Mouse (Mus musculus) kidney, adult 8-10 months (tissue): ENCODE measurements at regions not wholly inside any gene's neighbourhood (a gene's known extent, or its start where the extent isn't known, plus 50 kb on each side); places are given as distances from the start of the nearest gene placed in this dataset.

ENCODE experiments used
- DNase-seq, 2 experiments: peaks; one replicate each; pipeline ENCODE4 v3.0.0; 2022

GRCm38 (mm10) chr15:62139859-62140258, 1217.0 kb upstream of the A1bg start:
- no peak for DNase-seq

DNA sequence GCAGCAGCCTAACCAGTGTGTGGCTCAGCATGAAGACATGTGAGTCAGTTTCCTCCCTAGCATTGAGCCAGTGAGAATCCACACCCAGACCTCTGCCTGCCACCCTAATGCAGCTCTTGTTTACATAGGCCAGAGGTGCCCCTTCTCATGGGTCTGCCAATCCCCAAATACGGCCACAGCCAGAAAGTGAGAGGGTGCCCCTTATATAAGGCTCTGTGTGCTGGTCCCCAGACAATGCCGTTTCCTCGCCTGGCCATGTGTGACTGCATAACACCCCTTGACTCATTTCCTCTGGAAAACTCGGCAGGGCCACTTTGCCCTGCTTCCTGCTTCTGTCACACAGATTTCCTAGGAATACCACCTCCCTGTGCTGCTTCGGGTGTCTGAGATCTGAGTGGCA, 1216.4 kb upstream of the A1bg start:
- no peak for DNase-seq

- DNase-seq, result no peak
Measured at GRCm38 (mm10) chr15:62138701-62139100, 1215.9 kb upstream of the A1bg start.

GRCm38 (mm10) chr15:62136932-62137594, 1214.3 kb upstream of the A1bg start:
- DNase-seq, result peak in 1 of 2 experiments; percentile 23

GRCm38 (mm10) chr15:62134835-62135234, 1212.0 kb upstream of the A1bg start:
- DNase-seq, result no peak

DNA sequence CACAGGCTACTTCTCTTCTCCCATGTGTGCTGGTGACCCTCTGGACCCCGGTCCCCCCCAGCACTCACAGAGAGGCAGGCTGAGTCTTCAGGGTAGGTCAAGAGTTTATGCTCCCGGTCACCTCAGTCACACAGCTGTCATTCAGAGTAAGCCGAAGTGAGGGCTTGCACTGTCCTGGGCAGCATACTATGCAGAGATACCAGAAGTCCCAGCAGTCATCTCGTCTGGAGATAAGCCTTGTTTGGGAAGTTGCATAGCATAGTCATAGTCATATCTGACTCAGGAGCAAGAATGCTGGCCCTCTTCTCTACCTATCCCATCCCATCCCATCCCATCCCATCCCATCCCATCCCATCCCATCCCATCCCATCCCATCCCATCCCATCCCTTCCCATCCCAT, 1211.5 kb upstream of the A1bg start:
- no peak for DNase-seq

DNA sequence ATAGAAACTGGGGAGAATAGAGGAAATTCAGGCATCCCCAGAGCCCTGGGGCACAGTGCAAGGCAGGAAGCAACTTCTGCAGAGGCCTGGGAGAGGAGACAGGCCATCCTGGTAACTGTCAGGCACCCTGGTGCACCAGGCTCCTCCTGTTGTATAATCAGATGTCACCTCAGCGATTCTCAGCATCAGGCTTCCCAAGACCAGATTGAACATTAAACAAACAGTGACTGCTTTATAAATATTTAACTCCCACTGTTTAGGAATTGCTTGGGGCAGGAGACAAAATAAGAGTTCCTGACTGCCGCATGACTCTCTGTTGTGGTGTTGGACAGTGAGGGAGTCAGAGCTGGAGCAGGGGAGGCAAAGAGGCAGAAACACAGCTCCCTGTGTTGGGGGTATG, 1210.1 kb upstream of the A1bg start:
- peak; percentile 73 to 89 for DNase-seq

GRCm38 (mm10) chr15:62131686-62132085, 1208.9 kb upstream of the A1bg start:
- DNase-seq, result no peak

DNA sequence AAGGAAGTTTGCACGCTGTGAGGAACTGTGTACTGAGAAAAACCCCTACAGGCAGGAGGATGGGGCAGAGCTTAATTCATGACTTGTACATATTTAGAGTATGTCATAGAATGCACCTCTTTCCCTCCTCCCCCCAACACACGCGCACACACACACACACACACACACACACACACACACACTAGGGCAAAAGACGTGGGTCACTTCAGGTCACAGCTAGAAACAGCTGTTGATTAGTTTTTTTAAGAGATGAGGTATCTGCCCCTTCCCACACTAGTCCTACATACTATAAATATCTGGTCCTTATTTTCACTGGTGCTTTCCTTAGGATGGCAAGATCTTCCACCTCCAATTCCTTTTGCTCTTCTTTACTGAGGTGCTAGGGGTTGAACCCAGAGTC, 1207.7 kb upstream of the A1bg start:
- no peak for DNase-seq

DNA sequence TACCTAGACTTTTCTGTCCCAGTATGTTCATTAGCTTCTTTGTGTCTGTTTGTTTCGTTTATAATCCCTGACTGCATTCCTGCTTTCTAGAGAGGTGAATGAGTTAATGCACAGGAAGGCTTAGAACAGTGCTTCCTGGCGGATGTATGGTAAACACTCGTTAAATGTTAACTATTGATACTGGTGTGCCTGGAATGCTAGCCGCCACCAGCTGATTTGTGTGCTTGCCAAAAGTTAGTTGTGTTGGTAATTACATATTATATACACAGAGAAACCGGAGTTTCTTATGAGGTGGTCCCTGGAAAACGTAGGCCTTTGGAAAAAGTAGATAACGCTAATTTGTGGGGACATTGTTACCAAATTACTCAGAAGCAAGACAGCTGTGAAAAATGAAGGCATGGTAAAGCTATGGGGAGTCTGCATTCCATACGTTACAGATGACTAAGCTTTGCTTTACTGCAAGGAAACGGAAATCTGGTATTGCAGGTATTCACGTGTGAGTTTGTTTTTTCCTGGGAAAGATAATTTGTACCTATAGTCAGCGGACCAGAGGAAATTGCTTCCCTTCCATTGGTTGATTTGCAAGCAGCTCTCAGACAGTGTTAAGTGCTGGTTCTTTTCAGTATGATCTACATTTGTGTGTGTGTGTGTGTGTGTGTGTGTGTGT, 1205.9 kb upstream of the A1bg start:
- no peak for DNase-seq

DNA sequence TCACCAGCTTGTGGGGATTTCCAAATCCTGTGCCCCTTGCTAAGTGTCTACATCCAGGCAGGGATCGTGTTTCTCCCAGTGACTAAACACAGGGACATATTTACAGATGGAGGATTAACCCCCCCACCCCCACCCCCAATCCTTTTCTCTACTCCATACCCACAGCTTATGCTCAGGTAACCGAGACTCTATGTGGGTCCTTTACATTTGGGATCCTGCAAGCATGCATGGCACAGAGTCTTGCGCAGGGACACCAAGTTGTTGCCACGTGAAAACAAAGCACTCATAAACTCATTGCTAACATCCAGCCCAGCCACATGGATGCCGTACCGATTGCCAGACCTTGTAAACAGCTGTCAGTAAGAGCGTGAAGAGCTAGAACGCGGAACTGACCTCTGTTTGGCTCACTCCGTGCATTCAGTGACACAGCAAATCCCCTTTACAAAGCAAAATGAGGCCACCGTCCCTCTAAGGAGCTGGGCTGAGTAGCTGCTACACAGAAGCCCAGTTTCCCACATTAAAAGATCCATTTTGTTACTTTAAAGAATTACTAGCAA, 1204.9 kb upstream of the A1bg start:
- DNase-seq, result peak; percentile 18 to 29

DNA sequence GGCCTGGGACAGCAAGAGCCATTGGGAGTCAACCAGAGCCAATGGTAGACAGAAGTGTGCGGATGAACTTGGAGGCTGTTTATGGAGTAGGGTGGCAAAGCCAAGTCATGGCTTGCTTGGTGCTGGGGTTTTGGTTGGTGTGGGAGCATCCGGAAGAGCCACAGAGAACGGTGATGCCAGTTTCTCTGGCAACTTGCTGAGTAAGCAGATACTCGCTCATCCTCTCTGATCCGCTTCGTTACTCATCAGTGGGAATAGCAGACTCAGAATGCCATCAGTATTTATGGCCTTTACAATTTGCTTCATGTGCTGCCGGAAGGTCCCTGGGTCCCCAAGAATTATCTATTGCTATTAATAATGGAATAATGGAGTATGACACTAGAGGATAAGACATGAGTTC, 1202.9 kb upstream of the A1bg start:
- DNase-seq, result no peak

DNA sequence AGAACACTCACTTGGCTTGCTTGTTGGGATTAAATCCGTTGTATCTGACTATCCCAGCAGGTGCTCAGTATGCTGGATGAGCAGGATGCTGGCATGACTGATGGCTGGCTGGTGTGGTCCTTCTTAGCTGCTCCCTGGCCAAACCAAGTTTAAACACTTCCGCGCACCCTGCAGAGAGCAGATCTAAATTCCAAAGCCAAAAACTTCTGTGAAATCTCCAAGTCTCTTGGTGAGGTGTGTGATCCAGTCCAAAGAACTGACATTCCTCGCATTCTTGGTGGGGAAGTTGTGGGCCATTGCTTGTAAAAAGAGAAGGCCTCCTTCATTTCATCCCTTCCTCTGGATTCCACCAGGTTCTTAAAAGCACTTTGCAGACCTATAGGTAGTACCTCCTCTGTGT, 1200.9 kb upstream of the A1bg start:
- DNase-seq, result no peak

DNA sequence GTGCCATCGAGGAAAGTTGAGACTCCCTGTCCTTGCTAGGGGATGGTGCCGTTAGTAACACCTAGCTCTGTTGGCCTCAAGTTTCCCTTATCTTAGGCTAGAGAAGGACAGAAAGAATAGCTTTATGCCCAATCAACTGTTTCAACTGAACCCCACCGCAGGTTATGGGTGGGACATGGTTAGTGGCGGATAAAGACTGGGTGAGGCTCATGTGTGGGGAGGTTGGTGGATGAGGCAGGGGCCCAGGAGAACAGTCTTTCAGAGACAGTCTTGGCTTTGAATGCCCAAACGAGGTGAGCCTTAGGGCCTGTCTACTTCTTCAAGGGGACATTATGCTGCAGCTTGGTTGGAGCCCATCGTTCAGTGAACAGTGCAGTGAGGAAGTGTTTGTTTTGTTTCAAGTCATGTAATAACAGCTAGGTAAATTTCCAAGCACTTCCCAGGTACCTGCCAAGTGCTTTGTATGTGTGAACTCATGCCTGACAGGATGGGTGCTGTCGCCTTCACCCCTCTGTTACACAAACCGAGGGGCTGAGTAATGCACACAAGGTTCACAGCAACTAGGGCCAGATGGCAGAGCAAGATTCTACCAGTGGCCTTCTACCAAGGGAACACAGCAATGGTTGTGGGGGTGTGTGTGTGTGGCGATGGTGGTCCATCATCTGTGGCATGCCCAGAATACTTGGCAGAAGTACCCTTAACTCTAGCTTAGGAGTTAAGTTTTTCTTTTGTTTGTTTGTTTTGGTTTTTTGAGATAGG, 1199.6 kb upstream of the A1bg start:
- DNase-seq, result no peak

DNA sequence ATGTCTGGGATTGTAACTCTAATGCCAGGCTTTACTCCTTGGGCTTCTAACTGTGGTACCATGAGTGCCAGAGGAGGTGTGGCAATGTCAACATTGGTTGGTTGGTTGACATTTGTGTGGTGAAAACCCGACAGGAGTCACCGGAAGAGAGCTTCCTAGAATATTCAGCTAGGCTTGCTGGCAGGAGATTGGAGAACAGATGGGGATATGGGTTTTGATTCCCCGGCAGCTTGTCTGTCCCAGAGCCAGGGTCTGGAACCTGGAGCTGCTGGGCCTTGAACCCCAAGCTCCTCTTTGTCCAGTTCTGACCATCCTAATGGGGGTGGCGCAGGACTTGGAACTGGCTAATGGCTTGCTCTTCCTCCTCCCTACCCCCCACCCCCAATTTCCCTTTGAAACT, 1198.9 kb upstream of the A1bg start:
- no peak for DNase-seq

DNA sequence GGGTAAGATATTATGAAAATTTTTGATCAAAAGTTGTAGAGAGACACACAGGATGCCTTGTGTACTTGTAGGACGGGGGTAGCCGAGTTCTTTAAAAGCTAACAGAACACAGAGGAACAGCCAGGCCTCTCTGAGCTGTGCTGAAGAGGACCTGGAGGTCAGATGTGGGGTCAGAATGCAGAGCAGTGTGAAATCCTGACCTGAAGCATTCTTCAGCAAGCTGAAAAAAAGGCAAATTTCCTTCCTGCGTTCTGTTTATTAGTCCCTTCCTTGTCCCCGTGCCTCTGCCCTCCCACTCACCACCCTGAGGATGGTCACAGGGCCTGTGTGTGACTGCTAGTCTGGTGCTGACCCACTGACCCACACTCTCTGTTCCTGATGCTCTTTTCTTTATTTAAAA, 1197.9 kb upstream of the A1bg start:
- DNase-seq, result no peak

DNA sequence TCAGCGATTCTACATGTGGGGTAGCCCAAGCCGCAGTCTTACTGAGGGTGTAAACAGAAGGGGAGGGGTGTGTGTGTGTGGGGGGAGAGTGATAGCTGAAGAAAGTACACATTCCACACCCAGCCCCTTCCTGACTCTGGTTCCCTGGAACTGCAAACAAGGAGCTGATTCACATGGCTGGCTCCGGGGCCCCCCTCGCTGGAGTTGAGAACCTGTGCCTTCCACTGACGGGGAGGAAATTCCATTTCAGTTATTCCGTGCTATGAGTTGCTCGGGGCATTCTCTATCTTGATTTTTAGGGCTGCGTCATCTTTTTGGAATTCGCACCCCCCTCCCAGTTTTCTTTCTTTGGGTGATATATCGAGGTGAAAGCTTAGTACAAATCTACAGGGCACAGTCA, 1196.2 kb upstream of the A1bg start:
- DNase-seq, result no peak

- no peak for DNase-seq
Measured at GRCm38 (mm10) chr15:62116184-62116583, 1193.4 kb upstream of the A1bg start.

DNA sequence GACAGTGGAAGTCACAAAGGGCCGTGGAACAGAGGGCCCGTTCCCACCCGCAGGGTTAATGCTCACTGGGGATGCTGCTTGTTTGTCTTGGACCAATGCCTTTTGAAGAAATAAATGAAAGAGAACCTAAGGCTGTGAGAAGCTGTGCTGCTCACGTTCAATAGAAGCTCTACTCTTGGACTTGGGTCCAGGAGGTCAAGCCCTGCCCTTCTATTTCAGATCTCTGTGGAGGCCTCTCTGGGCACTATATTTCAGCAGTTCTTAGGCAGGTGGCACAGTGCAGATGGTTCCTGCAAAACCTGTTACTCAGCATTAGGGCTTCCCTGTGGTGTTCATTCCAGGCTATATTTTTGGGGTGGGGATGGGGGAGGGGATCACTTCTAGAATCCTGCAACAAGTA, 1192.0 kb upstream of the A1bg start:
- peak; percentile 41 to 55 for DNase-seq

- DNase-seq, result no peak
Measured at GRCm38 (mm10) chr15:62112151-62112550, 1189.3 kb upstream of the A1bg start.

DNA sequence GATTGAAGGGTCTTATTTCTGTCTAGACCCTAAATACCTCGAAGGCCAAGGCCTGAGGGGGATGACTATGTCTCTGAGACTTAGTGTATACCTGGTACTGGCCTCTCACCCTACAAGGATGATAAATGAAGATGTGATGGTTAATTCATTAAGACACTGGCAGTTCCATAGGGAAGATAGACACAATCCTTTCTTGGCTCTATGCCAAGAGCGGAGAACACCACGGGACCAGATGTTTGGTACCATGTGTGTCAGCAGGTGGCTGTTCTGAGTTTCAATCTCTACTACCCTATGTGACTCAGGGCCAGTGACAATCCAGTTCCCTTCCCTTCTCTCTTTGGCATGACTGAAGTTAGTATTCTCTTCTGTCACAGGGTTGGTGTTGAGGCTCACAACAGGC, 1185.2 kb upstream of the A1bg start:
- no peak for DNase-seq

DNA sequence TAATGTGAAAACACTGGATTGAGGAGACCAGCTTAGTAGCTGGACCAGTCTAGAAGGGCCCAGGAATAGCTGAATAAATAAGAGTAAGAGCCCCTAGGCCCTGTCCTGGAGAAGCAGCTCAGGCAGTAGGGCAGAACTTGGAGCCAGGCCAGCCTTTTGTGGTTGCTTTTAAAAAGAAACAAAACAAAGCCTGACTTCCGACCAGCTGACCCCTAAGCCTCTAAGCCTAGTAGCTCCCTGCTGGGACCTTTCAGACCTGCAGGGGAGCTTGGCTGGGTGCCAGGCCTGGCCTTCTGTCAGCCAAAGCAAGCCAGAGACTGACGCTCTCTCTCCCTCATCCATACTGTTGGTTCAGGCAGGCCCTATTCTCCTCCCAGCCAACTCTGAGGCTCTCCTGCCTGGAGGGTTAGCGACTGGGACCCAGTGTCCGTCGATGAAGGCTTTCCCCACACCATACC, 1183.7 kb upstream of the A1bg start:
- peak; percentile 91 for DNase-seq

DNA sequence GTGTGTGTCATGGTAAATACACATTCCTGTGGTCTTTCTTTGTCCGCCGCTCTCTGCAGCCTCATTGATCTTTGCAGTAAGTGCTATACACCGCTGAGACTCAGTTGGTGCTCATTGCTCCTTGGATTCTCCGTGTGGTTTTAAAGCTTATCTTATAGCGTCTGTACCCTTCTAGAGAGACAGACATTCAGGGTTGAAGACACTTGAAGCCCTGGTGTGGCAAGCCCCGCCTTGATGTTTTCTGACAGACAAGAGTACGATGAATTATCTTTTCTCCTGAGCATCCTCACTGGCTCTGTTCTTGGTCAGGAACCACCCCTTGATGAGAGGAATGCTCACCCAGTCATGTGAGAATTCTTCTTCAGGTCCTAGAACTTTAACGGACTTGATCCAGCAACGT, 1182.7 kb upstream of the A1bg start:
- DNase-seq, result no peak

GRCm38 (mm10) chr15:62104653-62105052, 1181.8 kb upstream of the A1bg start:
- peak; percentile 18 for DNase-seq
